Mouse (Mus musculus) liver, embryonic 11.5 days (tissue): ENCODE data around the gene Samd4. TPM values are rescaled to one million over a fixed set of nuclear protein-coding genes. Genes with fewer than 3 reads are reported as not detected.

Experiments used
- ATAC-seq: fragments of 200-750 bp; cut with Nextera tagmentation; replicated peaks from 2 replicates; pipeline ENCODE4 v1.8.0; 2017; ENCODE audit warnings: moderate number of reproducible peaks, mild to moderate bottlenecking, moderate TSS enrichment, moderate library complexity; ENCODE audit not compliant: low FRiP score
- DNase-seq: peaks from one replicate; pipeline ENCODE4 v3.0.0-alpha.2; 2017; ENCODE audit warnings: low spot score
- H3K27ac ChIP-seq: fragments of 300-500 bp; sonication (generic); 2 replicates; pipeline ENCODE4 v1.5.1; 2014; ENCODE audit warnings: mild to moderate bottlenecking, low read depth, low read length, control low read depth
- H3K27me3 ChIP-seq: fragments of 300-500 bp; sonication (generic); replicated peaks from 2 replicates; pipeline ENCODE4 v1.6.1; 2014; ENCODE audit warnings: low read length, mixed read lengths; ENCODE audit not compliant: control insufficient read depth, insufficient read depth
- H3K36me3 ChIP-seq: fragments of 300-500 bp; sonication (generic); 2 replicates; pipeline ENCODE4 v1.6.1; 2014; ENCODE audit warnings: mild to moderate bottlenecking, low read length, moderate library complexity, mixed read lengths; ENCODE audit not compliant: control insufficient read depth, insufficient read depth
- H3K4me1 ChIP-seq: fragments of 300-500 bp; sonication (generic); replicated peaks from 2 replicates; pipeline ENCODE4 v1.6.1; 2014; ENCODE audit warnings: low read length, mixed read lengths; ENCODE audit not compliant: control insufficient read depth, insufficient read depth
- H3K4me2 ChIP-seq: fragments of 300-500 bp; sonication (generic); 2 replicates; pipeline ENCODE4 v1.6.1; 2014; ENCODE audit warnings: mild to moderate bottlenecking, control low read depth, moderate library complexity
- H3K4me3 ChIP-seq: fragments of 300-500 bp; sonication (generic); 2 replicates; pipeline ENCODE4 v1.5.1; 2014; ENCODE audit warnings: low read depth, low read length, control low read depth
- H3K9ac ChIP-seq: fragments of 300-500 bp; sonication (generic); 2 replicates; pipeline ENCODE4 v1.6.1; 2014; ENCODE audit warnings: low read depth, low read length, control low read depth
- H3K9me3 ChIP-seq: fragments of 300-500 bp; sonication (generic); 2 replicates; pipeline ENCODE4 v1.6.1; 2016; ENCODE audit warnings: low read length, inconsistent platforms, mixed read lengths; ENCODE audit not compliant: control insufficient read depth
- WGBS: fragments of 180-500 bp; shearing (Covaris S2); extraction: QIAGEN DNeasy Blood & Tissue Kit; methylation state at CpG from one replicate; pipeline ENCODE4 v1.1.7; 2014; 5-methylcytosine and 5-hydroxymethylcytosine counted together
- polyA plus RNA-seq: library from polyadenylated mRNA; unstranded; fragments of >200 nt; fragmentation: Nextera tagmentation; extraction: Ambion mirVana; gene quantifications from 2 replicates; pipeline ENCODE4 v1.2.1, GENCODE M21; 2014

The Samd4 gene
- polyA plus RNA-seq = 0.75 and 1.1 TPM in 2 replicates

GRCm38 (mm10) chr14:46882431-46883067 lies at the start of gene Samd4:
Gene Samd4, plus strand, starts transcription at chr14:46882854.
- Histone ChIP-seq H3K4me2 (peak within 1 kb of the TSS; percentile 80), H3K27me3 (peaks cover 55% of the 10 kb centered on the region), H3K36me3 (no peaks in the 10 kb centered on the region), H3K9me3 (no peaks in the 10 kb centered on the region), H3K27ac (peak within 1 kb of the TSS; percentile 16; the same call in 1 of the 2 replicates), H3K4me1 (peaks cover 10% of the 10 kb centered on the region), H3K4me3 (peak within 1 kb of the TSS; percentile 54), H3K9ac (peak within 1 kb of the TSS; percentile 50)
- peak; percentile 66 for ATAC-seq
- peak; percentile 67 for DNase-seq
- whole genome bisulfite sequencing = 2% methylated on average over 51 of the region's 54 CpGs

DNA sequence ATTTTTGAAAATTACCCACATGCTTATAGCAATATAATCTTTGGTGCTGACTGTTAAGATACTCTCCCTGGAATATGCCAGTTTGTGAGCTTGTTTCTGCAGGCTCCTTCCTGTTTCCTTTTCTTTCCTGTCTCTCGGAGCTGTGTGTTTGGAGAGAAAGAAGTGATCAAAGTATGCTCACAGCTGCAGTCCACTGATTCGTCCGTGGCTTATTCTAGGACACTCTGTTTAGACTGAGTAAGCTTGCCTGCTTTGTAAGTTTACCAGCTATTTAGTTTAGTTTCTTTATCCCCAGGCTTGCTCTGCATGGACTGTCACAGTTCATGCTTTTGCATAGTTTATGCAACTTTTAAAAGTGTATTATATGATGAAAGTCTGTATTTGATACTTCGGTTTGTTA lies 43.3 kb upstream of the Samd4 start:
- no peaks in the 10 kb centered on the region for H3K9me3 ChIP-seq
- no peak overlapping the region for H3K4me2 ChIP-seq
- no peak overlapping the region for H3K27ac ChIP-seq
- no peak for ATAC-seq
- WGBS = 69% methylated on average over 4 of the region's 4 CpGs
- H3K4me1 ChIP-seq = no peaks in the 10 kb centered on the region
- H3K36me3 ChIP-seq = peaks cover 2% of the 10 kb centered on the region; the same call in 1 of the 2 replicates
- H3K9ac ChIP-seq = no peak overlapping the region
- H3K27me3 ChIP-seq = no peaks in the 10 kb centered on the region
- no peak for DNase-seq
- no peak overlapping the region for H3K4me3 ChIP-seq

DNA sequence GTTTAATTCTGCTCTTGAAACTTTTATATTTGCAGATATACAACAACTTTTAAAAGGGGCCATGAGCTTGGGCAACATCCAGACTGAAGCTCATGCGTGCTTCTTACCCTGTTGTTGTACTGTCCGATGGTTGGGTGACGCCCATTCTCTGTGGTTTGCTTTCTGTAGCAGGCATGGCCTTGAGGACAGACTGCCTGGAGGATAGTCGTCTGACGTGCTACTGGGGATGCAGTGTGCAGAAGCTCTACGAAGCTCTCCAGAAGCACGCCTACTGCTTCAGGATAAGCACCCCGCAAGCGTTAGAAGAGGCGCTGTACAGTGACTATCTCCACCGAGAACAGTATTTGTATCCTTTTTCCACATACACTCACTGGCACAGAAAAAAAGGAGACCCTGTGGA lies 36.9 kb upstream of the Samd4 start:
- ATAC-seq = no peak
- Histone ChIP-seq H3K36me3 (peaks cover 2% of the 10 kb centered on the region; the same call in 1 of the 2 replicates), H3K4me1 (no peaks in the 10 kb centered on the region), H3K4me2 (no peak overlapping the region), H3K9me3 (no peaks in the 10 kb centered on the region), H3K27me3 (no peaks in the 10 kb centered on the region), H3K27ac (no peak overlapping the region), H3K9ac (no peak overlapping the region), H3K4me3 (no peak overlapping the region)
- 90% methylated on average over 11 of the region's 11 CpGs for WGBS
- DNase-seq = no peak

- Histone ChIP-seq H3K4me3 (no peak overlapping the region), H3K9me3 (no peaks in the 10 kb centered on the region), H3K4me2 (no peak overlapping the region), H3K9ac (no peak overlapping the region), H3K27me3 (no peaks in the 10 kb centered on the region), H3K27ac (no peak overlapping the region), H3K4me1 (no peaks in the 10 kb centered on the region), H3K36me3 (no peaks in the 10 kb centered on the region)
- ATAC-seq (no peak), DNase-seq (no peak)
- 78% methylated on average over 4 of the region's 4 CpGs for WGBS
These were observed 34.5 kb upstream of the Samd4 start for GRCm38 (mm10) chr14:46848063-46848590.

- Histone ChIP-seq H3K27ac (no peak overlapping the region), H3K9ac (no peak overlapping the region), H3K36me3 (no peaks in the 10 kb centered on the region), H3K27me3 (no peaks in the 10 kb centered on the region), H3K4me1 (no peaks in the 10 kb centered on the region), H3K4me2 (no peak overlapping the region), H3K4me3 (no peak overlapping the region), H3K9me3 (no peaks in the 10 kb centered on the region)
- ATAC-seq (no peak), DNase-seq (no peak)
- WGBS = 82% methylated on average over 5 of the region's 5 CpGs
These were observed 33.9 kb upstream of the Samd4 start for GRCm38 (mm10) chr14:46848736-46849135.

DNA sequence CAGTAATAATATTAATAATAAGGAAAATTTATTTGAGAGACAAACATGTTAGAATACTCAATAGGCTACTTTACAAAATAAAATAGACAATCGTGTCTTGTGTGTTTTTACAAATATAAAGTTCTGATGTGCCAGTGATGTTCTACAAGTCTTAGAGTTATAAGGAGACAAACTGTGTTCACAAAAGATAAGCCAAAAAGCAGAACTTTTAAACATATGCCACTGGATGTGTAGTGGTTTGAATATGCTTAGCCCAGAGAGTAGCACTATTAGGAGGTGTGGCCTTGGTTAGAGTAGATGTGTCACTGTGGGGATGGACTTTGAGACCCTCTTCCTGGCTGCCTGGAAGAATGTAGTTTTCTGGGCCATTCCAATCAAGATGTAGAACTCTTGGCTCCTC lies 32.9 kb upstream of the Samd4 start:
- no peak for DNase-seq
- WGBS = 84% methylated on average over 1 of the region's 1 CpGs
- H3K36me3 ChIP-seq = no peaks in the 10 kb centered on the region

DNA sequence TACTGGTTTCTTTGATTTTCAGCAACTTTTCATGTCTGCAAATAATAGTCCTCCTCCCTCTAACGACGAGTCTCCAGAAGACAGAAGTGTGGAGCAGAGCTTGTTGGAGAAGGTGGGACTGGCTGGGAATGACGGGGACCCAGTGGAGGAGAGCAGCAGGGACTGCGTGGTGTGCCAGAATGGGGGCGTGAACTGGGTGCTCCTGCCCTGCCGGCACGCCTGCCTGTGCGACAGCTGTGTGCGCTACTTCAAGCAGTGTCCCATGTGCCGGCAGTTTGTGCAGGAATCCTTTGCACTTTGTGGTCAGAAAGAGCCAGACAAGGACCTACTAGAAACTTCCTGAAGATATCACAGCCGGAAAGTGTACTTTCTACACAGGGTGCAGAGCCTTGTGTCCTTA lies 29.0 kb upstream of the Samd4 start:
- no peak overlapping the region for H3K4me3 ChIP-seq
- H3K27me3 ChIP-seq = no peaks in the 10 kb centered on the region
- WGBS = 84% methylated on average over 11 of the region's 11 CpGs
- H3K9ac ChIP-seq = no peak overlapping the region
- DNase-seq (no peak), ATAC-seq (no peak)
- no peaks in the 10 kb centered on the region for H3K4me1 ChIP-seq
- H3K27ac ChIP-seq = no peak overlapping the region
- H3K9me3 ChIP-seq = no peaks in the 10 kb centered on the region
- H3K36me3 ChIP-seq = no peaks in the 10 kb centered on the region
- no peak overlapping the region for H3K4me2 ChIP-seq

More for the DNA sequence above, 32.9 kb upstream of the Samd4 start:
- no peak for ATAC-seq
- H3K4me2 ChIP-seq = no peak overlapping the region
- H3K27ac ChIP-seq = no peak overlapping the region
- no peaks in the 10 kb centered on the region for H3K27me3 ChIP-seq
- no peaks in the 10 kb centered on the region for H3K9me3 ChIP-seq
- no peak overlapping the region for H3K9ac ChIP-seq
- H3K4me1 ChIP-seq = no peaks in the 10 kb centered on the region
- no peak overlapping the region for H3K4me3 ChIP-seq

DNA sequence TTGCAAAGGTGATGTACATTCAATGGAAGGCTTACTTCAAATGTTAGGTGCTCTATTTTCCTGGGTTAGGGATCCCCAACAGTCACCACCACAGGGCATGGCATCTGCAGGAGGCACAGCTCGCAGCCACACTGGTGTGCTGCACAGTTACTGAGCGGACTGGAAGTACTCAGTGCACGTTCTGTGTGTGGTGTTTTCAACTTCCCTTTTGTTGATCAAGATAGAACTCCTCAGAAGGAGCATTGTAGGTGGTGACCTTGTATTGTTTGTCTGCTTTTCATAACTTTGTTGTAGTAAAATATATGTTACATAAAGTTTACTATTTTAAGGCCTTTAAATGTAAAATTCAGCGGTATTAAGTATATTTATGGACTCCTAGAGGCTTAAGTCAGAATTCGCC lies 19.7 kb upstream of the Samd4 start:
- no peaks in the 10 kb centered on the region for H3K4me1 ChIP-seq
- H3K9ac ChIP-seq = no peak overlapping the region
- H3K9me3 ChIP-seq = no peaks in the 10 kb centered on the region
- no peak overlapping the region for H3K4me3 ChIP-seq
- no peak overlapping the region for H3K27ac ChIP-seq
- no peaks in the 10 kb centered on the region for H3K36me3 ChIP-seq
- WGBS = 79% methylated on average over 5 of the region's 5 CpGs
- ATAC-seq (no peak), DNase-seq (no peak)
- no peaks in the 10 kb centered on the region for H3K27me3 ChIP-seq
- no peak overlapping the region for H3K4me2 ChIP-seq

DNA sequence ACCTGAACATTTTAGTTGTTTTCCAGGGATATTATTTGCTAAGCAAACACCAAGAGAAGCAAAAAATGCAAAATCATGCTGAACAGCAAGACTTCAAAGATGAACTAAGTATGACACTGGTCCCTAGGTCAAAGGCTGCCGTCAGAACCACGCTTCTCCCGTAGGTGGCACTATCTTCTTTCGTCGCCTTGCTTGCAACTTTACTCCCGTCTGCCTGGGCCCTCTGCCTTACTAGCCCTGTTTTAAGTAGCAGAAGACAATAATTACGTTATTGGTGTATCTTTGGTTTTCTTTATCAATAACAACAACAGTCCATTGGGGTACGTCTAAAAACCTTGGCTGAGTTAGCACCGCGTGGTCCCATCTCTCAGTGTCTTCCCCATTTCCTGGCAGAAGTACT lies 1.7 kb upstream of the Samd4 start:
- H3K9me3 ChIP-seq = no peaks in the 10 kb centered on the region
- H3K4me3 ChIP-seq = no peak overlapping the region
- no peaks in the 10 kb centered on the region for H3K36me3 ChIP-seq
- no peak overlapping the region for H3K4me2 ChIP-seq
- no peak overlapping the region for H3K9ac ChIP-seq
- DNase-seq (no peak), ATAC-seq (no peak)
- 5% methylated on average over 10 of the region's 10 CpGs for WGBS
- H3K4me1 ChIP-seq = peaks cover 10% of the 10 kb centered on the region
- peaks cover 51% of the 10 kb centered on the region for H3K27me3 ChIP-seq
- H3K27ac ChIP-seq = no peak overlapping the region
